Mouse (Mus musculus): Measurements from ENCODE around the gene Sec16b.

GRCm38 (mm10) chr1:157506995-157507595 lies 567 bp downstream of the Sec16b start:
- TF ChIP-seq CTCF (IDR thresholded peaks at IDR 0.05; ENCODE audit: low read depth, low read length) (no peak), TAL1 (conservative IDR thresholded peaks at IDR 0.05; ENCODE audit: low read depth, low read length) (no peak), GATA2 (IDR thresholded peaks at IDR 0.05; ENCODE audit: borderline replicate concordance, low read depth, low read length) (no peak), POLR2AphosphoS5 (IDR thresholded peaks at IDR 0.05; ENCODE audit: insufficient replicate concordance, low read depth, low read length) (no peak)

Data from G1E (cell line).